Mouse (Mus musculus) heart, adult 2 months (tissue): Measurements from ENCODE around the gene Vsx2.

Experiments
- CTCF ChIP-seq: fragments of 200-600 bp; IDR thresholded peaks from 2 replicates; pipeline ENCODE4 v1.8.1; 2022; ENCODE audit warnings: antibody characterized with exemption, mild to moderate bottlenecking, moderate library complexity
- EP300 ChIP-seq: fragments of 200-500 bp; IDR thresholded peaks from 2 replicates; pipeline ENCODE4 v1.6.1; 2011; ENCODE audit warnings: low read depth, low read length, control low read depth; ENCODE audit not compliant: insufficient read depth
- POLR2A ChIP-seq: fragments of 200-500 bp; IDR thresholded peaks from 2 replicates; pipeline ENCODE4 v1.6.1; 2011; ENCODE audit warnings: mild to moderate bottlenecking, low read depth, low read length, control low read depth; ENCODE audit not compliant: insufficient read depth

GRCm38 (mm10) chr12:84640253-84640652, 70.7 kb downstream of the Vsx2 start:
- TF ChIP-seq POLR2A = no peak
- no peak for TF ChIP-seq CTCF
- no peak for TF ChIP-seq EP300
